Mouse (Mus musculus) megakaryocyte, embryonic 14.5 days (primary cell): ENCODE measurements at regions not wholly inside any gene's neighbourhood (a gene's known extent, or its start where the extent isn't known, plus 50 kb on each side); places are given as distances from the start of the nearest gene placed in this dataset.

Experiments used
- FLI1 ChIP-seq: IDR thresholded peaks from 2 replicates; pipeline ENCODE4 v1.6.1; 2012; ENCODE audit warnings: low read length, inconsistent platforms, mixed read lengths
- GATA1 ChIP-seq: IDR thresholded peaks from 3 replicates; pipeline ENCODE4 v1.6.1; 2012; ENCODE audit warnings: mixed read lengths, low read length, inconsistent platforms, borderline replicate concordance

DNA sequence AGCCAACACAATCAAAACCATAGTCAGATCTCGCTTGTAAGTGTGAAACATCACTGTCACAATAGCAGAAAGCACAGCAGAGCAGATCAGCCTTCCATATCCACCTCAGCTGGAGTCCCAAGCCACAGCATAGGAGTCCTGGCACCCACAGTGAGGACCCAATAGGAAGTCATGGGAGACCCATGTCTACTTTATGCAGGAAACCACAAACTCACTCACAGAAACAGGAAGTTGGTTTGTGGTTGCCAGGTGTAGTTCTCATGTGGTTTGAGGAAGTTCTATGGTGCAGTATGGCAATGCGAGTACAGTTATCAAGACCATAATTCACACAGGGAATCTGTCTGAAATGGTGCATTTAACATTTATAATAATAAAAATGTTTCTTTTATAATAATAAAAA is 77.6 kb upstream of the Kctd3 start:
- TF ChIP-seq GATA1 (no peak), FLI1 (no peak)
